Mouse (Mus musculus) gastrocnemius, adult 18-20 months (tissue): ENCODE measurements at regions not wholly inside any gene's neighbourhood (a gene's known extent, or its start where the extent isn't known, plus 50 kb on each side); places are given as distances from the start of the nearest gene placed in this dataset.
A peak's percentile ranks its signal among the peaks of the same experiment; 100 is the strongest.

Experiments used
- DNase-seq: peaks from one replicate; pipeline ENCODE4 v3.0.0; 2021; ENCODE audit warnings: low spot score

DNA sequence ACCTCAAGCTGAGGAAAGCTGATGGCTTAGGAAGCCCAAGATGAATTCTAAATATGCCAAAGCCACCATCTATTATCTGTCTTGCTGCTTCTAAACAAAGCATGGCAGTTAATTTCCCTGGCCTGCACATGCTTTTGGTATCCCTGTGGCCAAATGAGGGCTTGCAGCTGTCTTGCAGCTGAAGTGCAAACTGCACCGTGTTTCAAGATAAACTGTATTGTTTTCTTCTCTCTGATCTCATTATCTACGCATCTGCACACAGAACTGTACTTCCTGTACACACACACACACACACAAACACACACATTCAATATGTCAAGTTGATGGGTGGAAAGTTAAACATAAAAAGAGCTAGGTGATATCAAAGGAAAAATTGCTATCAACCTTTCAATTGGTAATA is 221.7 kb upstream of the Veph1 start:
- no peak for DNase-seq

DNA sequence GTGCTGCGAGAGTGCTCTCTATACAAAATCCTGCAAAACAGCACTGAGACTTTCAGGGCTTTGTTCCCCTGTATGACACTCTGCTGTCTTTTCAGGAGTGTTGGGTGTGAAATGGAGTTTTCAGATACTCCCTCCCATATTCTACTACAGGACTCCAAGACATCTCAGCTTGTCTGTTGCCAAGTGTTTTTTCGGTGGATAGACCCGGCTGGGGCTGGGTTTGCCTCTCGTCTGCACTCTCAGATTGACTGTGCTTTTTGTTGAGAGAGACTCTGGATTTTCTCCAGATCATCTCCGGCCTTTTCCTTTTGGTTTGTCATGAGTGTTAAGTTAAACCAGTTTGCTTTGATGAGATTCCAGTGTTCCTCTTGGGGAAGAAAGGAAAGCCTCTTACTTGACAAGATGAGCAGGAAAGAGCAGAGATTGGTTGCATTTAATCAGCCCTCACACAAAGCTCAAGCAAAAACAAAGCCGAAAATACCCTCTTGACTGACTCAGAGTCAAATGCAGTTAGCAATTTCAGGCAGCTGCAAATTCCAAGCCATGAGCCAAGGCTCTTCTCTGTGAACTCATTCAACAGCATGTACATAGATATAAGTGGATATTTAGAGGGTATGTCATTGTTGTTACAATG is 219.3 kb upstream of the Veph1 start:
- DNase-seq: no peak

DNA sequence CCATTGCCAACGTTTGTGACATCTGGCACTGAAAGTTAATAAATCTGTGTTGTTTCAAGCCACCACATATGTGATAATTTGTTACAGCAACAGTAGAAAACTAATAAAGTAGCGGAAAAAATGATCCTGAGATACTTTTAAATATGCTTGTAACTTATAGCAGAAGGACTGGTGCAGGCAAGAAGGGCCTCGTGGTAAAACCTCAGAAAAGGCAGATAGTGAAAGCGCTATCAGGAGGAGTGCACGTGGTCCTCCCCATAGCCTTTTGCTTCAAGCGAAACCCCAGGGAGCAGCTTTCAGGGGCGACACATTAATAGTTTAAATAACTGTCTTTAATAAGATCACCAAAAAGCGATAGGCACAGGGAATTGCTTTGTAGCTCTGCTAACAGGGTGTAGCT is 217.9 kb upstream of the Veph1 start:
- DNase-seq: no peak

DNA sequence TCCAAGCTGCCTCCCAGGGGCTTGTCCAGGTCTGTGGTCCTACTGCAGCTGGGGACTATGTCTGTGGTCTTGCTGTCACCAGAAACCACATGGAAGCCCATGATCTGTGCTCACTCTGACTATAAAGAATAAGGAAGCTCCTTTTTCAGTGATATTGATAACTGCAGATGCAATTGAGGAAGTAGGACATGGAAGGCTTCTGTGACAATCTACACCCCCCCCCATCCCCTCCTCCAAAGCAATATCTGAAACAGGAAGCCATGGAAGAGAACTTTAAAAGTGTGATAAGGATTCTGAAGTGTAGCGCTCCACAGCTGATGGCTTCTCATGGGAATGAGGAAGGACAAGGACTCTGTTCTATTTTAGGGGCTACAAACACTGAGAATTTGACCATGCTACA is 215.8 kb upstream of the Veph1 start:
- no peak for DNase-seq

DNA sequence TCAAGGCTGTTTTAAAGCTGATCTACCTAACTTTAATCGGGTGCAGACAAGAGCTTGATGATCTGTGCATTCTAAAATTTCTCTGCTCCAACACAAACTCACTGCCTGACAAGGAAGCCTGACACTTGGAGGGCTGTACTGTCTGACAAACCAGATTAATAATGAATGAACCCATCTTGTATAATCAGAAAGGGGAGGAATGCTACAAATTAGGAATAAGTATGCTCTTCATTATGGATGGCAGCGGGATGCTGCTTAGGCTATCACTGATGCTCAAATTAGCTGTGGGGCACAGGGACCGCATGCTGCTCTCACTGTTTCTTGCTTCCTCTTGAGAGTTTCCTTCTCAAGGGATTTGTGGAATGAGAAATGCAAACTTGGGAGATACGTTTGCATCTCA is 213.8 kb upstream of the Veph1 start:
- DNase-seq: no peak

DNA sequence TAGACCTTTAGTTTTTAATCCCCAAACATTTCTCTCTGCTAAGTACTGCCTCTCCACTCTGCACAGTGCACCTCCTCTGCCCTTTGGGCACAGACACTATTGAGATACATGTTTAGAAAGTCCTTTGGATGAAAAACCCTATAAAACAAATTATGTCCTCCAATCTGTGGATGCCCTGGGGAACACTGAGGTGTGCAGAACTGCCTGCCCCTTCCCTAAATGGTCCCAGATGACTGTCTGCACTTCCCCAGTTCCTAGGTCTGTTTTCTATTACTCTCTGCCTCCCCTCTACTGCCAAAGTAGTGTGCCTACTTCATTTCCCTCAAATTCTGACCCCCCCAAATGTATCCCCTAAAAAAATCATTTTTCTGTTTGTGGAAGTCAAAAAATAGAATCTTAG is 209.5 kb upstream of the Veph1 start:
- no peak for DNase-seq

DNA sequence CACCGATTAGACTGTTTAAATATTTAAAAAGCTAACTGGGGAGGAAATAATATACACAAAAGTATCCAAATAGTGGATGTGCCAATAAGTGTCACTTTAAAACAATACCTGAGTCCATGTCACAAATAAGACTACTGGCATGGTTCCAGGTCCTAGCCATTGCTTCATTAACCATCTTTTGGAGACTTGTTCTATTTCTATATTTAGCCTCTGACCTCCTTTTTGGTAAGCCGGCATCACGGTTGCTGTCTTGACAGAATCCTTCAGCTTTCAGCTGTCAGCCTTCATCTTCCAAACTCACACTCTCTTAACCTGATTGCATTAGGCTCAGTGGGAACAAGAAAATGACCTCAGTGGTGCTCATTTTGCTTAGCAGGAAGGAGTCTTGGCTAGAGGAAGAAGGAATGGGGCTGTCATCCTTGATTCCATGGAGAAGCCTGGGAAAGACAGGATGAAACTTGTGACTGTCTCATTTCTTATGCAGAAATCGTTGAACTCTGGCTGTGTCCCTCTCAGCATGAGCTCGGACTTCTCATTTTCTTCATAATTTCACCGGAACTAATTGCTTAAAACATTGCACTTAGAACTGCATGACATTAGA is 208.9 kb upstream of the Veph1 start:
- no peak for DNase-seq

DNA sequence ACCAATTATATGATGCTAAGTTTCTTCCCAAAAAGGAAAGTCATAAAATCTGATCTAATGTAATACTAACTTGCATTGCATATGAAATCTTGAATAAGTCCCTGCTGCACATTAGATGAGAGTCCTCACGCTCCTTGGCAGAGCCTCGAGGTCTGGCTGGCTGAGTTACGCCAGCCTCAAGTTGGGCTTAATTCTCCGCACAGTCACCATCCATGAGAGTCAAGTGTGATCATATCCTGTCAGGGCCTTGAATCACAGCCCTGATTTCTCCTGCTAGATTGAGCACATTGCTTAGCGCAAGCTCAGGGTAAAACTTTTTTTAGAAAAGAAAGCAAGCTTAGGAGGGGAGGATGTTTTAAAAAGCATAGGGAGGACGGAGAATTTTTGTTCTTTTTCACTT is 208.1 kb upstream of the Veph1 start:
- DNase-seq: no peak

DNA sequence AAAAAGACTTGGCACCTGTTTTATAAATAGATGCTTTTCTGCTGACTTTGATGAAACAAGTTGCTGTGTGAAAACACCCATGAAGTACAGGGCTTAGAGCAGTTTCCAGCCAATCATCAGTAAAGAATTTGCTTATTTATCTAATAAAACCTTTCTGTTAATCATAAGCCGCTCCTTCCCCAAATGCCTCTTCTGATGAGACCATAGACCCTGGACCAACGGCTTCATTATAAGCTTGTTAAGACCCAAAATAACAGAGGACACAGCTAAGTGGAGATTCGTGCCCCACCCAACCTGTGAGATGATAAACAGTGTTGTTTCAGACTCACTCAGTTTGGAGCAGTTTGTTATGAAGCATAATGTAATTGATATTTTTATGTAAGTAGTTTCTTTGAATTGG is 207.0 kb upstream of the Veph1 start:
- no peak for DNase-seq

DNA sequence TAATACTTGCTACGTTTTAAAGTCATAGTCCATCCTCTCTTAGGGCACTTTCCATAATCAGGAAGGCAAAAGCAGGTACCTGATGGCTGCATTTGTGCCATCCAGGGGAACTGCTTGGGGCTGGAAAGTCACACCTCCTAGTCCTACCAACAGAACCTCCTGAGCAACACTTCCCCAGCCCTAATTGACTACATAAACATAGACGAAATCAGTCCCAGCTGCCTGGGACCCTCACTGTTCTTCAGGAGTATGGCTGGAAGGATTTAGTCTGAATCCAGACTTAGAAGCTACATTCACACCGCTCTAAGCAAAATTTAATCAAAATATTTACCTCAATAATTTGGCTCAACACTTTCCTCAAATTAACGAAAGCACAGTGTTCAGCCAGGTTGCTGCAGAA is 205.2 kb upstream of the Veph1 start:
- no peak for DNase-seq

DNA sequence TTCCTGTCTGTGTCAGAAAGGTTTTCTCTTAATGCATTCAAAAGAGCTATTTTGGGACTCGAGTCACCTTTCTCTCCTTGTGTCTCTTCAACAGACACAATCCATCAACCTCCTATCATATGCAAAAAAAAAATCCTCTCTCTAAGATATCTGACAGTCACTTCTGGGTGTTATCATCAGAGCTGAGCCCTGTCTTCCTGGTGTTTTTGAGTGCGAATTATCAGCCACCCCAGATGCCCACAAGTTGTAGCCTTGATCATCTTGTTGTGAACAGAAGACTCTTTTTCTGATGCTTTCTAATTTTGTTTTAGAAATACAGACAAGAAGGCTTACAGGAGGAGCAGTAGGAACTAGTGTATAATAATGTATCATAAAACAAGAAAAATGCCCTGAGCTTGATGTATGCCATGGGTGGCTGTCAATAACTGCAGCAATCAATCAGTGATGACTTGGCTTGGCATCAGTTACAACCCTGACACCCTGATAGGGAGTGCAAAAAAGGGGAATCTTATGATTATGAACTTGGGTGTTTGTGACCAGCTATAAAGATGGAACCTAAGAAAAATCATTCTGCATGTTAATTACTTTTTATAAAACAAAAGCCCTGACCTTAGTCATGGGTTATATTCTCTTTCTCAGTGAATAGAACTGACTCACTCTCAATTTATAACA is 197.9 kb upstream of the Veph1 start:
- no peak for DNase-seq

DNA sequence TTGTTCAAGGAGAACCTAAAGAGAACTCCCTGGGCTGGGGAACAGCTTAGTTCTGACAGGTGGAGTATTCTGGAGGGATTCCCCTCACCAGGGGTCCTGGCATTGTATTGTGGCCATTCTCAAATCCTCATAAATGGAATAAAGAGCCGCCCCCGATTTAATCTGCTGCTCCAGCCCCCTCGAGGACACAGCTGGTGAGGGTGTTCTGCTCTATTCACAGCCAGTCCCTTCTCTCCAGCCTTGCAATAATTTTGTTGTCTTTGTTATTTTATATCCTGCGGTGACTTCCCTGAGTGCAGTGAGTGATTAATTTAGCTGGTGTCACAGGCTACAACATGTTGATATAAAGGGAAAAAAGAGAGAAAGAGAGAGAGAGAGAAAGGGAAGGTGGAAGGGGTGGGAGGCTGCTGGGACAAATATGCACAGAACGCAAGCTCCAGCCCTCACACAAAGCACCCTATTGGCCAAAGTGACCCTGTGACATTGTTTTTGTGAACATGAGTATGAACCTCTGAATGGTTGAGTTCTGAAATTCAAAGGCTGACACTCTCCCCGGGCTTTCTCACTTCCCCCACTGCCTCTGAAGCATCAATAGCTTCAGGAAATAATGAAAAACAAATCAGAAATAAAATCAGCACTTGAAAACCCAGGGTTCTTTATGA is 194.2 kb upstream of the Veph1 start:
- no peak for DNase-seq

DNA sequence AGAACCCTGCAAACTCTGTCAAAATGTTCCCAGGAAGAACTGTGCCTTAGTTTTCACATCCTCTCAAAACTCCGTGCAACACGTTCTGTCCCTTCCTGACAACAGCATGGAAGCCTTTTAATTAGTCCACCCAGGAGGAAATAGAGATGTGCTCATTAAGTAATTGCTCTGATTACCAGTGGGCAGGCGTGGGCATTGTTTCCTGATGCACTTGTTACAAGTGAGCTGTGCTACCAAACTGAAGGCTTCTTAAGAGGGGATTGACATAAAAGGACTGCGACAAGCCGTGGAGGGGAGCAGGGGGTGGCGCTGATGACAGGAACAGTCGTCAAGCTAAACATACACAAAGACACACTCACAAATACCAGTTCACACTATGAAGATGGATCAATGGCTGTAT is 192.1 kb upstream of the Veph1 start:
- DNase-seq: no peak

DNA sequence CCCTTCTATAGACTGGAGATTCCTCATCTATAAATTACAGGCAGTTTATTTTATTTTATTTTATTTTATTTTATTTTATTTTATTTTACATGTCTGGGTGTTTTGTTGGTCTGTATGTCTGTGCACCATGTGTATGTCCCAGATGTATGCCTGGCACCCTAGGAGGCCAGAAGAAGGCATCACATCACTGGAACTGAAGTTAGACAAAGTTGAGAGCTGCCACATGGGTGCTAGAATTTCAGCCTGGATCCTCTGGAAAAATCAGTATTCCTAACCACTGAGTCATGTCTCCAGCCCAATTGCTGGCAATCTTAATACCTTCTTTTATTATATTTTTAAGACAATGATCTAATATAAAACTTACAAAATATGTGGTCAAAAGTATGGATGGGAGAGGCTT is 190.0 kb upstream of the Veph1 start:
- DNase-seq: no peak

DNA sequence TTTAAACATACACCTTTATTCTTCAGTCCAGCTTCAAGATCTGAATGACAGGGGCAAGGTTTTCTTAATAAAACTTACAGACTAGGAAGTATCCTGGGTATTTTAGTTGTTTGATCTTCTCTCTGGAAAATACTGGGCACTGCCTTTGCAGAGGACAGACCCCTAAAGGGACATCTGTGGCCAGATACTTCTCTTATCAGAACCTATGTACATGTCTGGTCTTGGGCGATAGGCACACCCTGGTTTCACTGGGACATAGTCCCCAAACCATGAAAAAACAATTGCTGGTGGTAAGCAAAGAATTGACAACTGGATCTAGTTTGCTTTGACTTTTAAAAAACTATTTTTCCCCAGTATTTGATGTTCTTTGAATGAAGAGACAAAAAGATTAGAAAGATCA is 189.5 kb upstream of the Veph1 start:
- no peak for DNase-seq

DNA sequence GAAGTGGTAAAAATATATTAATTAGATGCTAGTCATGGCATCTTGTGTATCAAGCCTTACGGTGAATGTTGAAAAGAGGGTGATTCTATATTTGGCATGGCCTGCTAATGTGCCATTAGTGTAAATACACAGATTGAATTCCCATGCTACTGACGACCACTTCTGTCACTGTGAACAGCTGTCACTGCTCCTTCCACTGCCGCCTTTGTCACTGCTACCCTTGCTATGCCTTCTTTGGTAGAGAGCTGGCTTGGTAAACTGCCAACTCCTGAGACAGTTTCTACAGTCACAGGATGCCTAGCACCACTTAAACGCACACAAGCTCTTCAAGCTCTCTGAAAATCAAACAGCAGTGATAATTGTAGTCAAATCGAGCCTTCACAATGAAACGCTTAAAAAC is 184.1 kb upstream of the Veph1 start:
- peak; percentile 5 for DNase-seq

DNA sequence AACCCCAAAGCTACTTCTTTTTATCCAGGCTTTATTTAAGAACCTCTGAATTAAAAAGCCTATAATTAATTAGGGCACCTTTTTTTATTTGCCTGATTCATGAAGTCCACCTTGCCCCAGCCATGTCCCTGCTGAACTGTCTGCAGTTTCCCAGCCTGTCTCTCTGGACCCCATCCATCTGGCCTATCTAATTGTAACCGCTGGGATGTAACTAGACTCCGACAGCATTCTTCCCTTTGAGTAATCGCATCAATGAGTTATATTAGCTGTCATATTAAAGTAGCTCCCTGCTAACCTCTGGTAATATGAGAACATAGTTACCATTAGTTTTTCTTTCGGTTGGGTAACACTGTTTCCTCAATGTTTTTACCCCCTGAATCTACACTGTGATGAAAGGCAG is 182.6 kb upstream of the Veph1 start:
- DNase-seq: peak; percentile 7

DNA sequence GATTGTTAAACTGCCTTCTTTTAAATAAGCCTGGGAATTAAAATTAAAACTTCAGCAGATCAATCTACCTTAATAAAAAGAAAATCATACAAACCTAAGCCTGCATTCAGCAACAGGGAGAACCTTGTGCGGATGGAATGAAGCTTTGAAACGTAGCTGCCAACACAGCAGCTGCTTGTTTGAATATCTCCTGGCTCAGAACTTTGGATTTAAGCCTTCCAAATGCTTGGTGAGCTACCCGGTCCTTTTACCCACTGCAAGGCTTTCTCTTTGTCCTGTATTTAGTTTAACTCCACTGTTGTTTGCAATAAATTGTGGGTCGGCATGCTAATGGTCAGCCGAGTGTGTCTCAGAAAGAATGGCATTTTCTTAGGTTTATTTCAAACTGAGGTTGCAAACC is 169.7 kb upstream of the Veph1 start:
- no peak for DNase-seq

DNA sequence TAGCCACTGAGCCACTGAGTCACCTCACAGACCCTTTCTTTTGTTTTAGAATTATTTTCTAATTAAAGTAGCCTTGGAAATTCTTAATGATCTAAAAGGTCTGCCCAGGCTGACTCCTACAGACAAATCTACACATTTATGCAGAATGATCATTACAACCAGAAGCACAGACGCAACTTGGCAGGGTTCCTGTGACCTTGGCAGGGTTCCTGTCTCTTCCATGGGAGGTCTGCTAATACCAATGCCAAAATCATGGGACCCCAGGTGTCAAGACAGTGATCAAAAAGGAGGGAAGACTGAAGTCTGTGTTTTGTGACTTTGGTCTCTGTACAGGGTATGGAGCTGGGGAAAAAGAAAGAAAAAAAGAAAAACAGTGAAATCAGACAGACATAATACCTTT is 168.7 kb upstream of the Veph1 start:
- DNase-seq: no peak

DNA sequence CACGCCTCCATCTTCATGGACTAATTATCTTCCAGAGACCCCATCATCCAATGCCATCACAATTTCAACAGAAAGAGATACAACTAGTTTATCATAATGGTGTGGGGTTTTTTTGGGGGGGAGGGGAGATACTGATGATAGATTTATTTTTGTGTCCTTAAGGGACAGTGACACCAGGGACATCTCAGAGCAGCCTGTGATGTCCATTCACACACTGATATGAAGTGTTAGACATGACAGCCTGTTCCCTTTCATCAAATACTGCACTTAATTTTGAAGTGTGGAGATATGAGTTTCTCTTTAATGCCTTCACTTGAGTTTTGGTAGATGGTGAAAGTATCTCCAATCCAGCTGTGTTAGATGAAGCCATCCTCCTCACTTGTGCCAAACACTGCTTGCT is 165.7 kb upstream of the Veph1 start:
- DNase-seq: no peak

DNA sequence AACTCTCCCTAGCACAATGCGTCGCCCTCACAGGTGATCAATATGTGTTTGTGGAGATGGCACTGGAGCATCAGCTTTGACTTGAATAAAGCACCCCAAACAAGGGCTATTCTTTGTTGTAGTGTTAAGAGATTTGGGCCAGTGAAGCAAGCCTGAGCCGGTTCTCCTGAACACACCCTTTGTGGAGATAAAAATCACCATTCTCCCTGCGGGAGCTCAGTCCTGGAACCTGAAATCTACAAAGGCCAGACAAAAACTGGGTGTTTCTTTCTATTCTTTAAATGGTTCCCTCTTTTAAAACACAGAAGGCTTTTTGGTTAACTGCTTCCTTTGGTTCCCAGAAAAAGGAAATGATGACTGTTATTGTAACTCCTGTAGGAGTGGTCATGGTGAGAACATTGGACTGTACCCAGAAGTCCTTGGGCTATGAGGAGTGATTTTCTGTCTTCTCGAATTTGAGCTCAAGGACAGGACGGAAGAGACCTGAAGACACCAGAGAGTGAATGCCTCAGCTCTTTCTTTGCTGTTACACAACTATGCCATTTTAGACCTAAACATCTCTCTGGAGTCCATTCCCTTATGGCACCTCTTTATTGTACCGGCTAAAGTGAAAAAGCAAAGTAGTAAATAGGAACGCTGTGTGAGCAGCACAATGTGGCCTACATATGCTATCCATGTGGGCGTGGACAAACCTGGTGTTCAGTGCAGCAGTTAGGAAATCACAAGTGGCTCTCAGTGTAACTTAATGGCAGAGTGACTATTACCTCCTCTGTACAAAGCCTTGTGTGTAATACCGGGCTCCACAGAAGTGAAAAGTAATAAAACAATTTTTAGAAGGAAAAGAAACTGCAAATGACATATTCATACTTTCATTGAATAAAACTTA is 149.9 kb upstream of the Veph1 start:
- DNase-seq: no peak

DNA sequence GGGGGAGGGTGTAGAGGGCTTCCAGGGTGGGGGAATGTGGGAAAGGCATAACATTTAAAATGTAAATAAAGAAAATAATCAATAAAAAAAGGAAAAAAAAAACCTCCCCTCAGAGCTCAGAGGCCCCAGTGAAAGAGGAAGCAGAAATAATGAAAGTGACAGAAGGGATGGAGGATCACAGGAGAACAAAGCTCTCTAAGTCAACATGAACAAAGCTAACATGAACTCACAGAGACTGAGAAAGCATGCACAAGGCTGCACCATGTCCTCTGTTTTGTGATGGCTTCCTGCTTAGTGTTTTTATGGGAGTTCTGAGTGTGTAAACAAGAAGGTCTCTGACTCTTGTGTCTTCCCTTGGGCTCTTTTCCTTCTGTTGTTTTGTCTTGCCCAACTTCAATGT is 136.6 kb upstream of the Veph1 start:
- no peak for DNase-seq
